Mouse (Mus musculus) midbrain, postnatal 0 days (tissue): ENCODE measurements around the gene Fam43b. TPM values are rescaled to one million over a fixed set of nuclear protein-coding genes. Genes with fewer than 3 reads are reported as not detected.

ENCODE experiments used
- ATAC-seq: fragments of 200-750 bp; cut with Nextera tagmentation; 2 replicates; pipeline ENCODE4 v1.8.0; 2017; ENCODE audit warnings: moderate number of reproducible peaks, mild to moderate bottlenecking, moderate TSS enrichment, moderate library complexity; ENCODE audit not compliant: low FRiP score
- DNase-seq: peaks from one replicate; pipeline ENCODE4 v3.0.0-alpha.2; 2015; ENCODE audit warnings: low spot score
- H3K27ac ChIP-seq: fragments of 300-500 bp; sonication (generic); 2 replicates; pipeline ENCODE4 v1.5.1; 2014; ENCODE audit warnings: low read depth, mild to moderate bottlenecking, low read length, mixed read lengths
- H3K27me3 ChIP-seq: fragments of 300-500 bp; sonication (generic); 2 replicates; pipeline ENCODE4 v1.6.1; 2014; ENCODE audit warnings: low read length, control low read depth, mixed read lengths; ENCODE audit not compliant: insufficient read depth
- H3K36me3 ChIP-seq: fragments of 300-500 bp; sonication (generic); 2 replicates; pipeline ENCODE4 v1.6.1; 2014; ENCODE audit warnings: low read length, control low read depth, mixed read lengths; ENCODE audit not compliant: insufficient read depth
- H3K4me1 ChIP-seq: fragments of 300-500 bp; sonication (generic); 2 replicates; pipeline ENCODE4 v1.6.1; 2014; ENCODE audit warnings: mild to moderate bottlenecking, control low read depth, antibody characterized with exemption, low read length, mixed read lengths; ENCODE audit not compliant: insufficient read depth
- H3K4me2 ChIP-seq: fragments of 300-500 bp; sonication (generic); 2 replicates; pipeline ENCODE4 v1.6.1; 2014; ENCODE audit warnings: low read depth, mild to moderate bottlenecking, low read length, mixed read lengths; ENCODE audit not compliant: poor library complexity, severe bottlenecking
- H3K4me3 ChIP-seq: fragments of 300-500 bp; sonication (generic); 2 replicates; pipeline ENCODE4 v1.5.1; 2014; ENCODE audit warnings: low read depth, mild to moderate bottlenecking, low read length, moderate library complexity
- H3K9ac ChIP-seq: fragments of 300-500 bp; sonication (generic); replicated peaks from 2 replicates; pipeline ENCODE4 v1.6.1; 2014; ENCODE audit warnings: mild to moderate bottlenecking, low read length, moderate library complexity, mixed read lengths; ENCODE audit not compliant: poor library complexity, severe bottlenecking
- H3K9me3 ChIP-seq: fragments of 300-500 bp; sonication (generic); 2 replicates; pipeline ENCODE4 v1.6.1; 2016; ENCODE audit warnings: low read length, control low read depth
- CTCF ChIP-seq: IDR thresholded peaks from 2 replicates; pipeline ENCODE4 v1.5.1; 2016; ENCODE audit warnings: antibody characterized with exemption, mild to moderate bottlenecking
- WGBS: fragments of 180-500 bp; shearing (Covaris S2); extraction: QIAGEN DNeasy Blood & Tissue Kit; methylation state at CpG from one replicate; pipeline ENCODE4 v1.1.7; 2014; 5-methylcytosine and 5-hydroxymethylcytosine counted together
- polyA plus RNA-seq: library from polyadenylated mRNA; unstranded; fragments of >200 nt; fragmentation: Nextera tagmentation; extraction: Ambion mirVana; gene quantifications from 2 replicates; pipeline ENCODE4 v1.2.1, GENCODE M21; 2015
- total RNA-seq: library from RNA; depleted of rRNA; stranded (reverse); fragments of >200 nt; gene quantifications from 2 replicates; pipeline ENCODE4 v1.2.3, GENCODE M21; 2014

Gene Fam43b
- total and polyA plus RNA-seq, 2 experiments from 2014 or later = 20.1 to 24.0 TPM

GRCm38 (mm10) chr4:138368498-138369260, 27.6 kb downstream of the Fam43b start:
- Histone ChIP-seq H3K36me3 (no peaks in the 10 kb centered on the region), H3K4me1 (no peaks in the 10 kb centered on the region), H3K27me3 (no peaks in the 10 kb centered on the region; the same call in 1 of the 2 replicates), H3K9ac (no peak overlapping the region), H3K9me3 (no peaks in the 10 kb centered on the region), H3K4me2 (no peak overlapping the region), H3K27ac (no peak overlapping the region), H3K4me3 (no peak overlapping the region)
- ATAC-seq = no peak
- 83% methylated on average over 12 of the region's 12 CpGs for WGBS
- no peak for DNase-seq
- TF ChIP-seq CTCF = no peak

GRCm38 (mm10) chr4:138367641-138368497, 28.5 kb downstream of the Fam43b start, which contains the start of gene Cda:
Cda (minus strand) TSS chr4:138367992.
- peak within 1 kb of the TSS; percentile 27 for H3K4me3 ChIP-seq

GRCm38 (mm10) chr4:138366561-138366960, 29.8 kb downstream of the Fam43b start:
- no peak overlapping the region for H3K27ac ChIP-seq
- no peak overlapping the region for H3K4me3 ChIP-seq
- DNase-seq (no peak), ATAC-seq (no peak)
- TF ChIP-seq CTCF = no peak
- H3K9ac ChIP-seq = no peak overlapping the region
- no peak overlapping the region for H3K4me2 ChIP-seq
- WGBS = 94% methylated on average over 2 of the region's 2 CpGs
- H3K36me3 ChIP-seq = no peaks in the 10 kb centered on the region
- H3K9me3 ChIP-seq = no peaks in the 10 kb centered on the region
- H3K4me1 ChIP-seq = no peaks in the 10 kb centered on the region
- no peaks in the 10 kb centered on the region; the same call in 1 of the 2 replicates for H3K27me3 ChIP-seq

More at GRCm38 (mm10) chr4:138367641-138368497, 28.5 kb downstream of the Fam43b start, which contains the start of gene Cda:
- 0 out of 2 replicates have a peak, but pooled peaks have one; percentile 22 for TF ChIP-seq CTCF
- H3K9ac ChIP-seq = peak within 1 kb of the TSS; percentile 33; the same call in 1 of the 2 replicates
- H3K9me3 ChIP-seq = no peaks in the 10 kb centered on the region
- peak; percentile 60 for ATAC-seq
- DNase-seq = peak; percentile 67
- no peaks in the 10 kb centered on the region for H3K4me1 ChIP-seq
- H3K36me3 ChIP-seq = no peaks in the 10 kb centered on the region
- WGBS = 10% methylated on average over 34 of the region's 34 CpGs
- peak within 1 kb of the TSS; percentile 57 for H3K4me2 ChIP-seq
- H3K27ac ChIP-seq = no peak within 1 kb of the TSS
- no peaks in the 10 kb centered on the region; the same call in 1 of the 2 replicates for H3K27me3 ChIP-seq

- Histone ChIP-seq H3K9ac (no peak overlapping the region), H3K4me2 (no peak overlapping the region), H3K27me3 (no peaks in the 10 kb centered on the region; the same call in 1 of the 2 replicates), H3K4me3 (no peak overlapping the region), H3K27ac (no peak overlapping the region), H3K4me1 (no peaks in the 10 kb centered on the region), H3K9me3 (no peaks in the 10 kb centered on the region), H3K36me3 (no peaks in the 10 kb centered on the region)
- DNase-seq (no peak), ATAC-seq (no peak)
- WGBS = 69% methylated on average over 5 of the region's 5 CpGs
- TF ChIP-seq CTCF = no peak
These were observed 32.8 kb downstream of the Fam43b start for GRCm38 (mm10) chr4:138363511-138363910.

- Histone ChIP-seq H3K4me1 (no peaks in the 10 kb centered on the region), H3K9ac (no peak overlapping the region), H3K27ac (no peak overlapping the region), H3K4me2 (no peak overlapping the region), H3K27me3 (no peaks in the 10 kb centered on the region; the same call in 1 of the 2 replicates), H3K9me3 (no peaks in the 10 kb centered on the region), H3K4me3 (no peak overlapping the region), H3K36me3 (no peaks in the 10 kb centered on the region)
- 90% methylated on average over 7 of the region's 7 CpGs for WGBS
- DNase-seq (no peak), ATAC-seq (no peak)
- TF ChIP-seq CTCF = no peak
These were observed 33.4 kb downstream of the Fam43b start for GRCm38 (mm10) chr4:138362883-138363282.
